ENCODE assay signal across 16 mouse cellular contexts in genomic region chr15:81370356-81370755, GRCm38 (mm10). TPM values are rescaled to one million over a fixed set of nuclear protein-coding genes. Genes with fewer than 3 reads are reported as not detected.
DNase-seq lines count a peak whose midpoint lies in the region; TF ChIP-seq lines count a peak whose summit lies in the region.
"Had no signal": no experiment of that assay in that cellular context is flagged by ENCODE, and none has a peak within 500 bp of the region (broad histone marks: within the 10 kb centered on the region; RNA-seq: fewer than 3 reads in every experiment).

No protein-coding gene starts in this region.

- H3K36me3 ChIP-seq in kidney, adult 2 months (ENCODE audit: control insufficient read depth, insufficient read depth, low read length): peaks cover 16% of the 10 kb centered on the region

- no peak for TF ChIP-seq CTCF in kidney, adult 2 months (conservative IDR thresholded peaks at IDR 0.05; ENCODE audit: insufficient read depth, insufficient read length, low read depth, low read length)

- H3K4me1 ChIP-seq in kidney, adult 2 months (ENCODE audit: control insufficient read depth, insufficient read depth, low read length): peaks cover 3% of the 10 kb centered on the region; the same call in 1 of the 2 replicates
- H3K4me1 ChIP-seq: embryonic facial prominence, embryonic 13.5 days; forebrain, embryonic 12.5 days; heart, embryonic 12.5 days; hindbrain, embryonic 15.5 days had no signal

- no peak overlapping the region for H3K4me3 ChIP-seq in kidney, adult 2 months (ENCODE audit: insufficient read depth, low read depth, low read length)
- H3K4me3 ChIP-seq: embryonic facial prominence, embryonic 13.5 days; forebrain, embryonic 12.5 days; heart, embryonic 12.5 days; hindbrain, embryonic 15.5 days had no signal

- no peak for DNase-seq in kidney, adult 2 months
- DNase-seq in kidney, postnatal 14 days: no peak
- DNase-seq in retina, adult 2 months (ENCODE audit: low read depth, low spot score): peak; percentile 4
- DNase-seq in retina, embryonic 14.5 days (ENCODE audit: low spot score): no peak
- DNase-seq in ZHBTc4 (ENCODE audit: low read depth, low spot score): peak; percentile 77
- no peak for DNase-seq in cerebellum, adult 9-11 months
- DNase-seq: adrenal gland, adult 2 months; adrenal gland, postnatal 25 days; cerebellum, adult 18-20 months; cerebellum, postnatal 10 days; gastrocnemius, postnatal 14 days had no signal

- WGBS in kidney, adult 2 months: 85% methylated on average over 1 of the region's 1 CpGs

- H3K27ac ChIP-seq in kidney, adult 2 months (ENCODE audit: insufficient read depth, low read depth, low read length): 0 out of 2 replicates have a peak overlapping the region, but pooled peaks have one; percentile 35
- H3K27ac ChIP-seq: embryonic facial prominence, embryonic 13.5 days; forebrain, embryonic 12.5 days; hindbrain, embryonic 15.5 days had no signal

- no peaks in the 10 kb centered on the region for H3K27me3 ChIP-seq in kidney, adult 2 months (replicated peaks; ENCODE audit: control insufficient read depth, insufficient read depth, low read length)
- H3K27me3 ChIP-seq: CH12.LX; embryonic facial prominence, embryonic 13.5 days; forebrain, embryonic 12.5 days; heart, embryonic 12.5 days; hindbrain, embryonic 15.5 days had no signal

- TF ChIP-seq POLR2A in kidney, adult 2 months (IDR thresholded peaks at IDR 0.05; ENCODE audit: low read depth, low read length): no peak

RNA-seq across cellular contexts. Expression of gene Slc25a17, which starts 9.7 kb away (rescaled TPM):
- polyA plus RNA-seq in kidney, adult 2 months (2012; rRNA removed): 78.3 and 78.6 TPM in 2 replicates

RNA-seq across cellular contexts. Expression of gene St13, which starts 29.5 kb away (rescaled TPM):
- polyA plus RNA-seq in kidney, adult 2 months (2012; rRNA removed): 40.7 and 46.3 TPM in 2 replicates

RNA-seq across cellular contexts. Expression of gene Xpnpep3, which starts 29.6 kb away (rescaled TPM):
- 9.6 and 10.7 TPM in 2 replicates for polyA plus RNA-seq in kidney, adult 2 months (2012; rRNA removed)

RNA-seq across cellular contexts. Expression of gene Dnajb7, which starts 37.7 kb away (rescaled TPM):
- polyA plus RNA-seq in kidney, adult 2 months (2012; rRNA removed): 0.06 TPM in 1 of 2 replicates, not detected in the other
- polyA plus RNA-seq: adrenal gland, adult 2 months had no signal

Comparison
In these comparisons a context has a peak if more than half of its experiments do, and no peak if none do; other contexts are left out.
1. DNase-seq: peak in retina, adult 2 months (single experiment) and ZHBTc4 (single experiment); none in kidney, adult 2 months (single experiment), kidney, postnatal 14 days (single experiment), retina, embryonic 14.5 days (single experiment) and cerebellum, adult 9-11 months (single experiment).